Mouse (Mus musculus): ENCODE results near the gene Gm49396. TPM values are rescaled to one million over a fixed set of nuclear protein-coding genes. Genes with fewer than 3 reads are reported as not detected.

The Gm49396 gene
- polyA plus RNA-seq, 1 experiment from 2014 or later, result 16.3 TPM

GRCm38 (mm10) chr7:30600651-30601050, 37.5 kb downstream of the Gm49396 start:
- Histone ChIP-seq H3K4me3 (replicated peaks) (no peak overlapping the region), H3K4me2 (no peak overlapping the region), H3K36me3 (no peaks in the 10 kb centered on the region), H3K27me3 (no peaks in the 10 kb centered on the region), H3K9me3 (0 out of 2 replicates have a peak, but pooled peaks cover 4% of the 10 kb centered on the region), H3K4me1 (replicated peaks) (no peaks in the 10 kb centered on the region), H3K9ac (replicated peaks) (no peak overlapping the region), H3K27ac (no peak overlapping the region)
- 69% methylated on average over 7 of the region's 7 CpGs for WGBS
- no peak for ATAC-seq (ENCODE audit: insufficient number of reproducible peaks, insufficient read depth, low FRiP score, low TSS enrichment, low read depth)

GRCm38 (mm10) chr7:30602583-30602982, 39.4 kb downstream of the Gm49396 start:
- H3K4me1 ChIP-seq (replicated peaks), result no peaks in the 10 kb centered on the region
- 28% methylated on average over 3 of the region's 3 CpGs for WGBS
- no peak overlapping the region for H3K4me2 ChIP-seq
- no peak overlapping the region for H3K27ac ChIP-seq
- no peaks in the 10 kb centered on the region for H3K27me3 ChIP-seq
- H3K9me3 ChIP-seq, result 0 out of 2 replicates have a peak, but pooled peaks cover 4% of the 10 kb centered on the region
- no peak overlapping the region for H3K9ac ChIP-seq (replicated peaks)
- H3K4me3 ChIP-seq (replicated peaks), result no peak overlapping the region
- no peaks in the 10 kb centered on the region for H3K36me3 ChIP-seq
- ATAC-seq (ENCODE audit: insufficient number of reproducible peaks, insufficient read depth, low FRiP score, low TSS enrichment, low read depth), result no peak

- Histone ChIP-seq H3K4me2 (no peak overlapping the region), H3K36me3 (no peaks in the 10 kb centered on the region), H3K9ac (replicated peaks) (no peak overlapping the region), H3K4me1 (replicated peaks) (no peaks in the 10 kb centered on the region), H3K27ac (no peak overlapping the region), H3K4me3 (replicated peaks) (no peak overlapping the region), H3K27me3 (peaks cover 4% of the 10 kb centered on the region; the same call in 1 of the 2 replicates), H3K9me3 (0 out of 2 replicates have a peak, but pooled peaks cover 4% of the 10 kb centered on the region)
- ATAC-seq (ENCODE audit: insufficient number of reproducible peaks, insufficient read depth, low FRiP score, low TSS enrichment, low read depth), result no peak
- 53% methylated on average over 8 of the region's 8 CpGs for WGBS
Observed at GRCm38 (mm10) chr7:30604424-30604823, 41.3 kb downstream of the Gm49396 start.

DNA sequence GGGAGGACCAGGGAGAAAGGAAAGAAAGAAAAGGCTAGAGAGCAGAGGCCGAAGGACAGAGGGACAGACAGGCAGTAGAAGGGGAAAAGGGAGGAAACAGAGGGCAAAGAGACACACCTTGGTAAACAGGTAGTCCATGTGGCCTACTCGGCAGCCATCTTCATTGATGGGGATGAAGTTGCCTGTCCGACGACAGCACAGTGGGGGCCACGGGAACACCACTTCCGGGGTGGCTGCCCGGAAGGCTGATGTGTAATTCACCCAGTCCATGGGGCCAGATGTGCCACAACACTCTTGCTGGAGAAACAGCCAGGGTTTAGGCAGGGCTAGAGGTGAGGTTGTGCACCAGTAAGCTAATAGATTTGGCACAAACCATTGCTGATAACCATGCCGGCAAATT, 41.8 kb downstream of the Gm49396 start:
- no peak overlapping the region for H3K4me2 ChIP-seq
- ATAC-seq (ENCODE audit: insufficient number of reproducible peaks, insufficient read depth, low FRiP score, low TSS enrichment, low read depth), result no peak
- 83% methylated on average over 8 of the region's 8 CpGs for WGBS
- H3K4me1 ChIP-seq (replicated peaks), result no peaks in the 10 kb centered on the region
- H3K27ac ChIP-seq, result no peak overlapping the region
- no peaks in the 10 kb centered on the region for H3K36me3 ChIP-seq
- H3K4me3 ChIP-seq (replicated peaks), result no peak overlapping the region
- H3K9me3 ChIP-seq, result 0 out of 2 replicates have a peak, but pooled peaks cover 4% of the 10 kb centered on the region
- H3K27me3 ChIP-seq, result peaks cover 4% of the 10 kb centered on the region; the same call in 1 of the 2 replicates
- H3K9ac ChIP-seq (replicated peaks), result no peak overlapping the region

- ATAC-seq (ENCODE audit: insufficient number of reproducible peaks, insufficient read depth, low FRiP score, low TSS enrichment, low read depth), result no peak
- Histone ChIP-seq H3K27me3 (peaks cover 4% of the 10 kb centered on the region; the same call in 1 of the 2 replicates), H3K4me2 (no peak overlapping the region), H3K9ac (replicated peaks) (no peak overlapping the region), H3K36me3 (no peaks in the 10 kb centered on the region), H3K4me3 (replicated peaks) (no peak overlapping the region), H3K9me3 (no peaks in the 10 kb centered on the region), H3K4me1 (replicated peaks) (no peaks in the 10 kb centered on the region), H3K27ac (no peak overlapping the region)
- 30% methylated on average over 8 of the region's 8 CpGs for WGBS
Observed at GRCm38 (mm10) chr7:30607706-30608309, 44.7 kb downstream of the Gm49396 start.

DNA sequence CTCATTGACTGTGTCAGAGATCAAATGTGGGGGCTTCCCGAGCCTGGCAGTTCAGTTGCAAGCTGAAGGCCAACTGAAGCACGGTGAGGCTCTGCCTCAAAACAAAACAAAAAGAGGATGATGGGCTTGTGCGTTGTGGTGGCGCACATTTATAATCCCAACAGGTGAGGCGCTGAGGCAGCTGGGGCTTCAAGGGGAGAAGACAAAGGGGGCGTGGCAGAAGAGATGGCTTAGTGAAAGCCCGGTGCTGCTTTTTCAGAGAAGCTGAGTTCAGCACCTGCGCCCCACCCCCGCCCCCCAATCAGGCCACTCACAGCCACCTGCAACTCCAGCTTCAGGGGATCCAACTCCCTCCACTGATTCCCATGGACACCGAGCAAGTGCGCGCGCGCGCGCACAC, 45.3 kb downstream of the Gm49396 start:
- Histone ChIP-seq H3K9ac (replicated peaks) (no peak overlapping the region), H3K9me3 (no peaks in the 10 kb centered on the region), H3K27ac (no peak overlapping the region), H3K4me2 (no peak overlapping the region), H3K4me1 (replicated peaks) (no peaks in the 10 kb centered on the region), H3K4me3 (replicated peaks) (no peak overlapping the region), H3K36me3 (no peaks in the 10 kb centered on the region), H3K27me3 (peaks cover 4% of the 10 kb centered on the region; the same call in 1 of the 2 replicates)
- ATAC-seq (ENCODE audit: insufficient number of reproducible peaks, insufficient read depth, low FRiP score, low TSS enrichment, low read depth), result no peak
- 51% methylated on average over 16 of the region's 16 CpGs for WGBS

- H3K9ac ChIP-seq (replicated peaks), result no peak overlapping the region
- H3K4me1 ChIP-seq (replicated peaks), result no peaks in the 10 kb centered on the region
- no peak for ATAC-seq (ENCODE audit: insufficient number of reproducible peaks, insufficient read depth, low FRiP score, low TSS enrichment, low read depth)
- H3K9me3 ChIP-seq, result 0 out of 2 replicates have a peak, but pooled peaks cover 2% of the 10 kb centered on the region
- WGBS, result 59% methylated on average over 7 of the region's 7 CpGs
- no peak overlapping the region for H3K4me2 ChIP-seq
- H3K4me3 ChIP-seq (replicated peaks), result no peak overlapping the region
- peaks cover 4% of the 10 kb centered on the region; the same call in 1 of the 2 replicates for H3K27me3 ChIP-seq
- H3K27ac ChIP-seq, result no peak overlapping the region
- peaks cover 3% of the 10 kb centered on the region; the same call in 1 of the 2 replicates for H3K36me3 ChIP-seq
Observed at GRCm38 (mm10) chr7:30610043-30610442, 46.9 kb downstream of the Gm49396 start.

DNA sequence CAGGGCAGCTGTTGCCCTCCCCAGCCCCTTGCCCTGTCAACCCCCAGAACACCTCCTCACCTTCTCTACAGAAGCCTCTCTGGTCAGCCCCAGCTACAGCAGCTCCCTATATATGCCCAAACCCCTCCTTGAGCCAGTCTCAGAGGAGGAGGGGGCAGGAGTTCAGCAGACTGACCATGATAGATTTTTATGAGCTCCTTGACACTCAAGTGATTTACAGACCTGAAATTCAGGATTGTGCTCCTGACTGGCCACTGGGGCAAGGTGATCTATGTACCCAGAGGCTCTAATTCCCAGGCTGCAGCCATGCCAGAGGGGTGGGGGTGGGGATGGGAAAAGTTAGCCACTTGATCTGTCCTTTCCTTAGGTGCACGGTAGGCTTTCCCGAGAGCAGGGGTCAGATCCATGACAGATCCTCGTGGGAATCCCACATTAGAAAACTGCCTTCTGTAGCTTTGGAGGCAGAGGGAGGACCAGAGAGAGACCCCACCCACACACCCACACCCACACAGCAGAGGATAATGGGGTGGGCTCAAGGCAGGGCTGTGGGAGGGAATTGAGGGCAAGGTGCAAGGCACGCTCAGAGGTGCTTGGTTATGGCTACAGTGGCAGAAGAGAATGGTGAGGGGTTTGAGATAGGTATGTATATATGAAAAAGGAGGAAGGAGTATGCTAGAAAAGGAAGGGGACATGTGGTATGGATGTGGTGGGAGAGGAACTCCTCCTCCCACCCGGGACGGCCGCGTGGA, 49.7 kb downstream of the Gm49396 start, which contains the start of gene Upk1a:
Gene Upk1a, minus strand, starts transcription at position 194 of the 749 bp plus-strand sequence.
- H3K9me3 ChIP-seq, result 0 out of 2 replicates have a peak, but pooled peaks cover 4% of the 10 kb centered on the region
- H3K4me1 ChIP-seq (replicated peaks), result no peaks in the 10 kb centered on the region
- H3K4me2 ChIP-seq, result no peak within 1 kb of the TSS
- peaks cover 1% of the 10 kb centered on the region; the same call in 1 of the 2 replicates for H3K27me3 ChIP-seq
- peaks cover 31% of the 10 kb centered on the region for H3K36me3 ChIP-seq
- WGBS, result 66% methylated on average over 8 of the region's 8 CpGs
- H3K27ac ChIP-seq, result no peak within 1 kb of the TSS
- no peak within 1 kb of the TSS for H3K4me3 ChIP-seq (replicated peaks)
- H3K9ac ChIP-seq (replicated peaks), result no peak within 1 kb of the TSS
- no peak for ATAC-seq (ENCODE audit: insufficient number of reproducible peaks, insufficient read depth, low FRiP score, low TSS enrichment, low read depth)

DNA sequence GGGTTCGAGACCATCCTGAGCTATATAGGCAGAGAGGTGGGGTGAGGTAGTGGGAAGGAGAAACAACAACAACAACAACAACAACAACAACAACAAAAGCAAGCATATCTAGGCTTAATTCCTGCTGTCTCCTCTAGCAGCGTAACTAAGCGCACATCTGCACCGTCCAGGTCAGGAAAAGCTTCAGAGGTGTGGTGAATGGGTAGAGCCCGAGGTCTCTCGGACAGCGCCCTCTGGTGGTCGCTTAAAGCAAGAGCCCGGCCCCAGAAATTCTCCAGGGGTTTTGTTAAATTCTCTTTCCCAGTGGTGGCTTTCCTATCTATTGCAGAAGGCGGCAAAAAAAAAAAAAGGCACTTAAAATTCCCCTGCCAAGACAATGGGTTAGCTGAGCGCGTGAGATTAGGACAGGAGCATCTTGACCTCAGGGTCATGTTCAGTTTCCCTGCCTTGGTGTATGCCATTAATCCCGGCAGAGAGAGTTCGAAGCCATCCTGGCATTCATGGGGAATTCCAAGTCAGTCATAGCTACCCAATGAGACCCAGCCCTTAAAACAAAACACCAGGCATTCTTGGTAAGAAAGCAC, 50.5 kb downstream of the Gm49396 start:
- no peak overlapping the region for H3K4me2 ChIP-seq
- no peaks in the 10 kb centered on the region for H3K27me3 ChIP-seq
- WGBS, result 25% methylated on average over 14 of the region's 14 CpGs
- H3K4me3 ChIP-seq (replicated peaks), result no peak overlapping the region
- H3K4me1 ChIP-seq (replicated peaks), result no peaks in the 10 kb centered on the region
- no peak overlapping the region for H3K27ac ChIP-seq
- no peak overlapping the region for H3K9ac ChIP-seq (replicated peaks)
- H3K36me3 ChIP-seq, result peaks cover 39% of the 10 kb centered on the region
- ATAC-seq (ENCODE audit: insufficient number of reproducible peaks, insufficient read depth, low FRiP score, low TSS enrichment, low read depth), result no peak
- 0 out of 2 replicates have a peak, but pooled peaks cover 4% of the 10 kb centered on the region for H3K9me3 ChIP-seq

DNA sequence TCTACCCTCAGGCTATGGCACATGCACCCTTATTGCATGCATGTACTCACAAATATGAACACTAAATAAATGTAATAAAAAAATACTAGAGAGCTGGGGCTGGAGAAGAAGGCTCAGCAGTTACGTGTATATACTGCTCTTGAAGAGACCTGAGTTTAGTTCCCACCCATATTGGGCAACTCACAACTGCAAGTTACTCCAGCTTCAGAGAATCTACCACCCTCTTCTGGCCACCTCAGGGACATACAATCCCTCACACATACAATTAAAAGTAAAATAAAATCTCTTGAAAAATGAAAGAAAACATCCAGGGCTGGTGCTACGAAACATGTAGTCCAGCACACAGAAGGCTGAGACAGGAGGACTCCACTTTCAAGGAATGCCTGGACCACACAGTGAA, 51.3 kb downstream of the Gm49396 start:
- WGBS, result 75% methylated on average over 2 of the region's 2 CpGs
- Histone ChIP-seq H3K4me2 (no peak overlapping the region), H3K9ac (replicated peaks) (no peak overlapping the region), H3K27me3 (no peaks in the 10 kb centered on the region), H3K4me3 (replicated peaks) (no peak overlapping the region), H3K36me3 (peaks cover 47% of the 10 kb centered on the region), H3K9me3 (0 out of 2 replicates have a peak, but pooled peaks cover 4% of the 10 kb centered on the region), H3K27ac (no peak overlapping the region), H3K4me1 (replicated peaks) (no peaks in the 10 kb centered on the region)
- no peak for ATAC-seq (ENCODE audit: insufficient number of reproducible peaks, insufficient read depth, low FRiP score, low TSS enrichment, low read depth)
